Mouse (Mus musculus) retina, postnatal 1 day (tissue): ENCODE measurements around the gene Capns1.
"Not testable (repeated sequence)": the region's sequence is repeated elsewhere in the genome, so short reads cannot be mapped to it uniquely, and the experiment has no call there.

ENCODE experiments used
- DNase-seq: peaks from one replicate; pipeline ENCODE4 v3.0.0-alpha.2; 2012

Gene Capns1

DNA sequence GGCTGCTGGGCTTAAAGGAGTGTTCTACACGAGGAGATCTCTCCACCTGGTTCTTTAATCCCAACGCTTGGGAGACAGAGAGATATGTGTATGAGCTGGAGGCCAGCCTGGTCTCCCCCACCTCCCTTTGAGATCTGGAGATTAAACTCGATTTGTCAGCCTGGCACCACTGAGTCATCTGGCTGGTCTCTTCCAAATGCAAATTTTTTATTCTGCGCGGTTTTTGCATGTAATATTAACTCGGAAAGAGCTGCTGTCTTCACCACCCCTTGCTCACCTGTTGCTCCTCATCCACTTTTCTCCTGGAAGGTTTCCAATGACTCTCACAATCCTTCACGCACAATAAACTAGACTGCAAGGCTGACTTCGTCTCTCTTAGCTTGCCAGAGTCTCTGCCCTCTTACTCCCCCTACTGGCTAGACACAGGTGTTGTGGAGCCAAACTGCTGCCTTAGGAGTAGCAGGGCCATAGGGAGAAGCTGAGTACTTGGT lies at the start of gene Capns1:
Gene Capns1 (minus strand): TSS at position 331 of the 491 bp plus-strand sequence.
- DNase-seq, result peak; percentile 91

GRCm38 (mm10) chr7:30237374-30237773 lies 38.8 kb upstream of the Capns1 start:
- not testable (repeated sequence) for DNase-seq

DNA sequence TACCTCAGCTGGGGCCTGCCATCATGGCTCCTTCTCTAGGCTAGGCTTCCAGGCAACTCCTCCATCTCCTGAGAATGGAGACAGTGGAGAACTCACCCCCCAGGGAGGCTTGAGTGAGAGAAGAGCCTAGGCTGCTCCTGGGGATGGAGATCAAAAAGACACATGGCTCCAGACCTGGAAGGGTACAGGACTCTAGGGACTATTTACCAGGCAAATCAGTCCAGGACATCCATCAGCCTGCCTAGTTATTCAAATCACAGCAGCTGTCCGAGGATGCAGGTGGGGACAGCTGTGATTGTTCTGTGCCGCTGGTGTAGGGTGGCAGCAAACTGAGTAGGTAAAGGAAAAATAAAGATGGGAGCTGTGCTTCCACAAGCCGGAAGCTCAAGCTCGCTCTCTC lies 37.0 kb upstream of the Capns1 start, which contains the start of gene Ovol3:
Gene Ovol3 (minus strand): TSS at position 101 of the 400 bp plus-strand sequence.
- no peak for DNase-seq

DNA sequence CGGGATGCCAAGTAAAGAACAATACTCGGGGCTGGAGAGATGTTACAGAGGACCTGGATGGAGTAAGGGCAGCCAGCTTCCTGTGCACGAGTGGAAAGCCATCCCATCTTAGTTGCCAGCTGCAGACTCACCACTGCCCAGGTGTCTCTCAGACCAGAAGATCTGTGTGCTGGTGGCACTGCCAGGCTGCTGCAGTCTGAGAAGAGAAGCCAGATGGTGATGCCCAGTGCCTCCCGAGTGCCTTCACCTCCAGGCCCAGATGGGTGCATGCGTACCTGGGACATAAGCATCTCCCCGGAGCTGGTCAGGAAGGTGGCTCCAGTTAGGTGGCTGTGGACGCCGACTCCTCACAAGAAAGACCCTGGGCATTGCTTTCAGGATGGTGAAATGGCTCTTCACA lies 36.5 kb upstream of the Capns1 start:
- no peak for DNase-seq

DNA sequence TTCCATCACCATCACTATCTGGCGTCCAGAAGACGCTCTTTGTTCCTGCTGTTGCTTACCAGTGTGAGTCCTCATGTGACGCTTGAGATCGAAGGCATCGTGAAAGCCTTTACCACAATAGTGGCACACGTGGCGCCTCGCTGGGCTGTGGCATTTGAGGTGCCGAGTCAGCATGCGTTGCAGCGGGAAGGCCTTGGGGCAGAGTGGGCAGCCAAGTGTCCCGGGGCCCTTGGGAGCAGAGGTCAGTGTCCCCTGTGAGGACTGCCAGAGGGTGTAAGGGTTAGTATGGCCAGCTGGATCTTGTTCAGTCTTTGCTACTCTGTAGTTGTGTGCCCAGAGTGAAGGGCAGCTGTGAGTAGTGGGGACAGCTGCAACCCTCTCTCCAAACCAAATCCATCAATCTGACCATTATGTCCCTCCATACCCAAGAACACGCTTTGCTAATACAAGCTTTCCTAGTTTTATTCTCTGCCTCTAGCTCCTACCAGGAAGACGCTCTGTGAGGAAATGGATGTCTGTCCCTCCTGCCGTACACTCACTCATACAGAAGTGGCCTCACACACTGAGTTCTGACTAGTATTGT lies 35.8 kb upstream of the Capns1 start:
- DNase-seq, result no peak

- DNase-seq, result no peak
These were observed 34.8 kb upstream of the Capns1 start for GRCm38 (mm10) chr7:30233387-30233786.

- DNase-seq, result peak; percentile 71
These were observed 34.1 kb upstream of the Capns1 start for GRCm38 (mm10) chr7:30232631-30233148.

DNA sequence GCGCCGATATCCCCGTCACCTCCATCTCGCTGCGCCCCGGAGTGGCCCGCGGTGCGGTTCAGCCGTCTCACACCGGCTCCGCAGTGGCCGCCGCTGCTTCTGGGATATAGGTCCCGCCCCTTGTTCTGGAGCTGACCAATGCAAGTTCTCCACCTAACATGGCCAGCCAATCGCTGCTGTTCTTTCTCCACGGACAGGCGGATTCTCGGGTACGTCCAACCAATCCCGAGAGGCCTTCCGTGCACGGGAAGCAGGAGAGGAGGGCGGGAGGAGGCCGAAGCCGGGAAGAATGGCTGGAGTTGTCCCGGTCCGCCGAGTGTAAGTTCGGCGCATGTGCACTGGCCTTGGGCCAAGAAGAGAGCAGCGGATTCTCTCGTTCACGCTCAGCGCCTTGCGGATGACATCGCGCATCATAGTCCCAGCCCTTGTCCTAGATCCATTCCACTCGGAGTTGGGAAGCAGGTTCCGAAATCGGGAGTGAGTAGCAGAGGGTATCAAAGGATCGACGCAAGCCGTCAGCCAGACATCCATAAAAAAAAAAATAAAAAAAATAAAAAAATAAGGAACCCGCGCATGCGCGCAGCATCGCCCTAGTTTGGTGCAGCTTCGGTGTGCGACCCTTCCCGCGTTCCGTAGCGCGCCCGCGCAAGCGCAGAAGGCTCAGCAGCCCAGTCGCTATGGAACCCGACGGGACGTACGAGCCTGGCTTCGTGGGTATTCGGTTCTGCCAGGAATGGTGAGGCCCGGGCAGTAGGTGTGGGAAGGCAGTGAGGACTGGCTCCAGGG lies 33.3 kb upstream of the Capns1 start, which contains the start of the genes Polr2i and Tbcb:
Gene Polr2i (plus strand): TSS at position 280 of the 786 bp plus-strand sequence.
Gene Tbcb (minus strand): TSS at position 604 of the 786 bp plus-strand sequence.
- DNase-seq, result peak; percentile 100

DNA sequence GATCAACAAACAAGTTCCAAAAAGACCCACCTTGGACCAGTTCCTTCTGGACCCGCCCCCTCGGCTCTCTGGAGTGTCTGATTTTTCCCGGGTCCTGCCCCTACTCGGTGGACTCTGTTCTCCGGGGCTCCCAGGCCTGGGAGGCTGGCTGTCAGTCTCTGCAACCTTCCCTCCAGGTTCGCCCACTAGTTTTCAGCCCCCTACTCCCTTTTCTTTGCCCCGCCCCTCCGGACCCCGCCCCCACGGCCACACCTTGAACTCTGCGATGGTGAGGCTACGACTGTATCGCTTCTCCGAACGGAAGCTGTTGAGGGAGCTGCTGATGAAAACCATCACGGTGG lies 32.7 kb upstream of the Capns1 start:
- DNase-seq, result no peak

DNA sequence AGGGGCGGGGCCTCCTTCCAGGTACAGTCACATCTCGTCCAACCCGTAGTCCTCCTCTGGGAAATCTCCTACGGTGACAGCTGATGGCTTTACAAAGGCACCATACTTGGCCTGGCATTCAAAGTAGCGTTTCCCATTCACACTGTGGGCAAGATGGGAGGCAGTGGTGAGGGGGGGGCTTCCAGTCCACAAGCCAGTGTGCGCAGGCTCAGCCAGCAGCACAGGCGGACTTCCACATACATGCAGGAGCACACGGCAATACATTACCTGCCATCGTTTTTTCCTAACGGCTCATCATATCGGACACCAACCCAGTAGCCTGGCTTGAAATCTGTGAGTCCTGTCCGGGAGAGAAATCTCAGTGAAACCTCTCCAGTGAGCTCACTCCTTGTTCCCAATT lies 25.6 kb upstream of the Capns1 start:
- DNase-seq, result no peak

- DNase-seq, result no peak
These were observed 23.6 kb upstream of the Capns1 start for GRCm38 (mm10) chr7:30222205-30222604.

- no peak for DNase-seq
These were observed 22.8 kb upstream of the Capns1 start for GRCm38 (mm10) chr7:30221433-30221832.

DNA sequence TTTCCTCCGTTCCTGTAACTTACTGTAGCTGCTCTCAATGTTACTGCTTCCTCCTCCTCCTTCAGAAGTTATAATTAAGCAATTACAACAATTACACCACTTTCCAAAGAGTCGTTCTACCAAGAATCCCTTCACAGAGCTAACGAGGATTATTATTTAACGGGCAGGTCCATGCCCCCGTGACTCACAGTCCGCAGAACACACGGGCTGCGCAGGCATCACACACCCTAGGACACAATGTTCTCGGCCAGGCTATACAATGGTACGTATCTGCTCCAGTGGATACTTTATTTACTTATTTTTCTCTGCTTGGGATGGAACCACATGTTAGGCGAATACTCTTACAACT lies 21.4 kb upstream of the Capns1 start:
- no peak for DNase-seq

GRCm38 (mm10) chr7:30219293-30220007 lies 20.8 kb upstream of the Capns1 start:
- DNase-seq, result peak; percentile 89

DNA sequence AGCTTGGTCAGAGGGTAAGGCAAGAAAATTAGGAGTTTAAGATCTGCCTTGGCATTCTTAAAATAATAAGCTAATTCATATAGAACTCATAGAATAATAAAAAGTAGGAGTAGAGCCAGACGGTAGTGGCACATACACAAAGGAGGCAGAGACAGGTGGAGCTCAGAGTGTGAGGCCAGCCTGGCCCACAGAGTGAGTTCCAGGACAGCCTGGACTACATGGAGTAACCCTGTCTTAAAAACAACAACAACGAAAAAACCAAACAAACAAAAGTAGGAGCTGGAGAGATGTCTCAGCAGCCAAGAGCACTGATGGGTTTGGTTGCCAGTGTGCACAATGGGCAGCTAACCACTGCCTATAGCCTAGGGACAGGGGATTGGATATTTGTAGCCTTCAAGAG lies 18.7 kb upstream of the Capns1 start:
- DNase-seq, result no peak

DNA sequence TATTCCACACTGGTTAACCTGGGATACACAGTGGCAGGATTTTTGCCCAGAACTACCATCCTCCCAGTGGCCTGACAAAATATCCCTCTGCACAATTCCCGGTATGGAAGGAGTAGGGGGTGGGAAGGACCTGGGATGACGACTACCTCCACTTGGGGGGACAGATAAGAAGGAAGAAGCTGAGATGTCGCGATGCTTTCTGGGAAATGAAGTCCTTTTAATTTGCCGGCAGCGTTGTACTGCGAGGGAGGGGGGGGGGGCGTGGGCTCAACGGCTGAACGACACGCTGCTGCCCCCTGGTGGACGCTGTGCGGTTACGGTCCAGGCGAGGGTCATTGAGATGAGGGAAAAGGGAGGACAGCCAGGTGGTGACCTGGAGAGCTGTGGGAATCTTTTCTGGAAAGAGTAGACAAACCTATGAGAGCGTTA lies 18.1 kb upstream of the Capns1 start:
- peak; percentile 94 for DNase-seq

DNA sequence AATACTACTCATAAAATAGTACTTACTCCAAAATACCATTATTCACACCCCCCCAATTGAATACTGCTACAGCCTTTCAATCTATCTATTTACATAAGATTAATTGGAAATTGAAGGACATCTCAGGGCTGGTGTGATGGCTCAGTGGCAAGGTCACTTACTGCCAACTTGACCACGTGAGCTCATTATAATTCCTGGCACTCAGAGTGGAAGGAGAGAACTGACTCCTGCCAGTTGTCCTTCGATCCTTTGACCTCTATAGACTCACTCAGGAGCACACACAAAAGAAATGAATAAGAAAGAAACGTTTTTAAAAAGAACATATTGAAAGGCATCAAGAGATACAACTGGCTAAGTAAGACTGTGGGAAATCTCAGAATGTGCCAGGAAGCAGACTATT lies 17.3 kb upstream of the Capns1 start:
- no peak for DNase-seq

DNA sequence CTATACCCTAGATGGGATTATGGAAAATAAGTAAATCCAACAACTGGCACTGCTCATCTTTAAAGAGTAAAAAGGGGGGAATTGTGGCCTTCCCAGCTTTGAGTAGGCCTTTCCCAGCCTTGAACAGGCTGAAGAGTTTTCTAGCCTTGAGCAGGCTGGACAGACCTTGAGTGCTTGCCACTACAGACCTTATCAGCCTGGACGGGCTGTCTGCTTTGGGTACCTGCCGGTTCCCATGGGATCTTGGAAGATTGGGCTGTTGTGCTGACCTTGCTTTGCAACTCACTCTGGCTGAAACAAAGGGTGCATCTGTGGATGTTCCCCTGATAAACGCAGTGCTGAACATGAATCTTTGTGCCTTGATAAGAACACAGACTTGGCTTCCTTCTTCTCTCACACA lies 15.3 kb upstream of the Capns1 start:
- no peak for DNase-seq

GRCm38 (mm10) chr7:30211025-30211424 lies 12.4 kb upstream of the Capns1 start:
- DNase-seq, result no peak

- not testable (repeated sequence) for DNase-seq
These were observed 7.8 kb upstream of the Capns1 start for GRCm38 (mm10) chr7:30206364-30206763.

GRCm38 (mm10) chr7:30205383-30205782 lies 6.8 kb upstream of the Capns1 start:
- peak; percentile 85 for DNase-seq

DNA sequence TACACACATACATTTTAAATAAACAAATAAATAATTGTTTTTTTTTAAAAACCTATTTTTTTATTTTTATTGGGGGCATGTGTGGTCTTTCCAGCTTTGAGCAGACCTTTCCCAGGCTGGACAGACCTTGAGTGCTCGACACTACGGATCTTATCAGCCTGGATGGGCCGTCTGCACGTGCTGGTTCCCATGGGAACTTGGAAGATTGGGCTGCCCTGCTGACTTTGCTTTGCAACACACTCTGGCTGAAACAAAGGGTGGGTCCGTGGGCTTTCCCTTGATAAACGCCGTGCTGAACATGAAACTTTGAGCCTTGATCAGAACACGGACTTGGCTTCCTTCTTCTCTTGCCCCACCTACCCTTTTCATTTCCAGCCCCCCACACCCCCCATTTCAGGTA lies 5.8 kb upstream of the Capns1 start:
- no peak for DNase-seq
